Mouse (Mus musculus): ENCODE measurements at regions not wholly inside any gene's neighbourhood (a gene's known extent, or its start where the extent isn't known, plus 50 kb on each side); places are given as distances from the start of the nearest gene placed in this dataset.

GRCm38 (mm10) chr12:110385801-110386599, 60.9 kb upstream of the Ppp2r5c start:
- intact Hi-C loops (cut with DNase I), result no loop called here
- DNase-seq, result no peak

GRCm38 (mm10) chr12:110387056-110387455, 59.9 kb upstream of the Ppp2r5c start:
- intact Hi-C loops (cut with DNase I), result no loop called here
- no peak for DNase-seq

- intact Hi-C loops (cut with DNase I), result no loop called here
- DNase-seq, result no peak
These were observed 59.4 kb upstream of the Ppp2r5c start for GRCm38 (mm10) chr12:110387567-110387966.

GRCm38 (mm10) chr12:110389439-110389838, 57.5 kb upstream of the Ppp2r5c start:
- no peak for DNase-seq
- intact Hi-C loops (cut with DNase I), result no loop called here

- intact Hi-C loops (cut with DNase I), result no loop called here
- DNase-seq, result no peak
These were observed 55.5 kb upstream of the Ppp2r5c start for GRCm38 (mm10) chr12:110391464-110391863.

- intact Hi-C loops (cut with DNase I), result no loop called here
- DNase-seq, result no peak
These were observed 53.4 kb upstream of the Ppp2r5c start for GRCm38 (mm10) chr12:110393555-110393954.
